Mouse (Mus musculus): Measurements from ENCODE around the gene Dlgap1. TPM values are rescaled to one million over a fixed set of nuclear protein-coding genes. Genes with fewer than 3 reads are reported as not detected.

The Dlgap1 gene
- polyA plus RNA-seq (2012; rRNA removed), result 21.8 and 22.7 TPM in 2 replicates

GRCm38 (mm10) chr17:69969021-69969815 lies at the start of gene Dlgap1:
Gene Dlgap1, plus strand, starts transcription at chr17:69969073.

GRCm38 (mm10) chr17:70853436-70853905 lies 884.6 kb downstream of the Dlgap1 start, which contains the start of gene Tgif1:
Gene Tgif1, minus strand, starts transcription at chr17:70853546.

